8 mouse cellular contexts compared by ENCODE assay signal in the genomic region with DNA sequence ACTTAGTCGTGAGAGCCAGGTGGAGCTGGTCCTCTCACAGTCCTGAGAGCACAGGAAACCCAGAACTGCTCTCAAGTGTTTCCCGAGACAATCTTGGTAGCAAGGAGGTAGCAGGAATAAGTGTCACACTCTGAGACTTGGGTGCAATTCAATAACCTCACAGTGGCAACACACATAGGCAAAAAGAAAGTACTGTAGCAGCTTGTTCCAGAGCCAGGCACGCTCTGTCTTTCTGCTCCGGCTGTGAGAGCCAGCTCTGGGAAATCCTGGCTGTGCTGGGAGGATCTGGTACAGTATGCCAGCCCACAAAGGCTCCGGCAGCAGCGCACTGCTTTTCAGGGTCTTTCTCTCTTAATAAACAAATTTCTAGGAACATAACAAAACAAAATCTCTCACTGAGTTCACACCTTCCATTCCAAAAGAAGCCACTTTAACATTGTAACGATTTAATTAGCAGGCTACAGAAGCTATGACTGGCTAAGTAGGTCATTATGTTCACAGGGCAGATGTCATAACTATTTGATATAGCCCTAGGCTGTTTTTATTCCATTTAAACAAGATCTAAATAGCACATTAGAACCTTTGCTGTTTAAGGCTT. TPM values are rescaled to one million over a fixed set of nuclear protein-coding genes. Genes with fewer than 3 reads are reported as not detected.
DNase-seq lines count a peak whose midpoint lies in the region; ATAC-seq lines count a peak whose summit lies in the region.

No protein-coding gene starts in this region.

- peak; percentile 87 for DNase-seq in heart, adult 11 months
- no peak for DNase-seq in heart, postnatal 25 days (ENCODE audit: low spot score)
- DNase-seq in adrenal gland, postnatal 36 days, result peak; percentile 51 to 55
- peak; percentile 26 to 40 for DNase-seq in frontal cortex, postnatal 10 days (ENCODE audit: low spot score in 2 of 2)
- DNase-seq in layer of hippocampus, postnatal 10 days (ENCODE audit: low spot score in 2 of 2), result peak; percentile 54 to 62
- no peak for DNase-seq in yolk sac, embryonic 10.5 days (ENCODE audit: low spot score)
- no peak for DNase-seq in B cell, adult 2 months

- no peak for ATAC-seq in midbrain, embryonic 15.5 days (replicated peaks)

- no peaks in the 10 kb centered on the region for H3K27me3 ChIP-seq in midbrain, embryonic 15.5 days (replicated peaks)

- H3K27ac ChIP-seq in midbrain, embryonic 15.5 days, result peak overlapping the region; percentile 83

- H3K4me3 ChIP-seq in midbrain, embryonic 15.5 days, result peak overlapping the region; percentile 76

- intact Hi-C loops in heart, postnatal 25 days (cut with DNase I), result loop anchor here (5.0 kb wide), 1 partner anchor 274 kb away; no protein-coding TSS in a partner anchor

- H3K4me1 ChIP-seq in midbrain, embryonic 15.5 days, result peaks cover 25% of the 10 kb centered on the region

- 50% methylated on average over 7 of the region's 7 CpGs for WGBS in midbrain, embryonic 15.5 days

- H3K9ac ChIP-seq in midbrain, embryonic 15.5 days, result peak overlapping the region; percentile 75

- peak overlapping the region; percentile 64 for H3K4me2 ChIP-seq in midbrain, embryonic 15.5 days

- H3K36me3 ChIP-seq in midbrain, embryonic 15.5 days (replicated peaks), result no peaks in the 10 kb centered on the region

- no peaks in the 10 kb centered on the region for H3K9me3 ChIP-seq in midbrain, embryonic 15.5 days

RNA-seq across cellular contexts. Expression of a gene that starts 1.5 kb away (rescaled TPM):
- total RNA-seq in heart, postnatal 25 days (2021), result 1 to 10 TPM; 3.6 to 4.3 TPM
- total RNA-seq in adrenal gland, postnatal 36 days (2021), result 10 to 100 TPM; 12.8 to 16.7 TPM
- total RNA-seq in layer of hippocampus, postnatal 10 days (2021), result 100 to 1,000 TPM; 153 to 154 TPM
- 23.5 and 26.1 TPM in 2 replicates for polyA plus RNA-seq in midbrain, embryonic 15.5 days (2015; fragmentation: Nextera tagmentation; extraction: Ambion mirVana)

RNA-seq across cellular contexts. Expression of a gene that starts 12.1 kb away (rescaled TPM):
- 1 to 10 TPM; 4.4 to 7.2 TPM for total RNA-seq in heart, postnatal 25 days (2021)
- total RNA-seq in adrenal gland, postnatal 36 days (2021), result 10 to 100 TPM; 14.6 to 18.2 TPM
- 10 to 100 TPM; 12.9 to 13.5 TPM for total RNA-seq in layer of hippocampus, postnatal 10 days (2021)
- 10.1 and 10.2 TPM in 2 replicates for polyA plus RNA-seq in midbrain, embryonic 15.5 days (2015; fragmentation: Nextera tagmentation; extraction: Ambion mirVana)

RNA-seq across cellular contexts. Expression of a gene that starts 36.9 kb away (rescaled TPM):
- total RNA-seq in heart, postnatal 25 days (2021), result under 1 TPM; 0.18 to 0.25 TPM
- under 1 TPM in 1 of 2 experiments, not detected in 1; 0.36 TPM for total RNA-seq in adrenal gland, postnatal 36 days (2021)
- total RNA-seq in layer of hippocampus, postnatal 10 days (2021), result under 1 TPM; 0.18 to 0.29 TPM
- 0.18 and 0.23 TPM in 2 replicates for polyA plus RNA-seq in midbrain, embryonic 15.5 days (2015; fragmentation: Nextera tagmentation; extraction: Ambion mirVana)

Comparison
In these comparisons a context has a peak if more than half of its experiments do, and no peak if none do; other contexts are left out.
1. DNase-seq: peak in heart, adult 11 months (single experiment), adrenal gland, postnatal 36 days (2 of 2), frontal cortex, postnatal 10 days (2 of 2) and layer of hippocampus, postnatal 10 days (2 of 2); none in heart, postnatal 25 days (single experiment), yolk sac, embryonic 10.5 days (single experiment) and B cell, adult 2 months (0 of 2).
2. RNA of a gene that starts 1.5 kb away (total RNA-seq): 153 to 154 TPM in layer of hippocampus, postnatal 10 days; 12.8 to 16.7 TPM in adrenal gland, postnatal 36 days and 3.6 to 4.3 TPM in heart, postnatal 25 days; every median in the first group is over 4 times any median in the second.